Mouse (Mus musculus) liver, embryonic 15.5 days (tissue): ENCODE measurements around the gene Zfp174. TPM values are rescaled to one million over a fixed set of nuclear protein-coding genes. Genes with fewer than 3 reads are reported as not detected.

Source experiments
- ATAC-seq: fragments of 200-750 bp; cut with Nextera tagmentation; 2 replicates; pipeline ENCODE4 v1.8.0; 2017; ENCODE audit warnings: moderate number of reproducible peaks, mild to moderate bottlenecking, moderate library complexity; ENCODE audit not compliant: insufficient read depth
- H3K27ac ChIP-seq: fragments of 300-500 bp; sonication (generic); replicated peaks from 2 replicates; pipeline ENCODE4 v1.5.1; 2015; ENCODE audit warnings: mild to moderate bottlenecking, inconsistent platforms
- H3K27me3 ChIP-seq: fragments of 300-500 bp; sonication (generic); 2 replicates; pipeline ENCODE4 v1.6.1; 2015; ENCODE audit warnings: mild to moderate bottlenecking, inconsistent platforms
- H3K36me3 ChIP-seq: fragments of 300-500 bp; sonication (generic); replicated peaks from 2 replicates; pipeline ENCODE4 v1.6.1; 2015; ENCODE audit warnings: moderate library complexity, mild to moderate bottlenecking, inconsistent platforms
- H3K4me1 ChIP-seq: fragments of 300-500 bp; sonication (generic); replicated peaks from 2 replicates; pipeline ENCODE4 v1.6.1; 2015; ENCODE audit warnings: inconsistent platforms
- H3K4me2 ChIP-seq: fragments of 300-500 bp; sonication (generic); 2 replicates; pipeline ENCODE4 v1.6.1; 2015; ENCODE audit warnings: moderate library complexity, mild to moderate bottlenecking, inconsistent platforms
- H3K4me3 ChIP-seq: fragments of 300-500 bp; sonication (generic); replicated peaks from 2 replicates; pipeline ENCODE4 v1.5.1; 2015; ENCODE audit warnings: mild to moderate bottlenecking, inconsistent platforms
- H3K9ac ChIP-seq: fragments of 300-500 bp; sonication (generic); 2 replicates; pipeline ENCODE4 v1.6.1; 2015; ENCODE audit warnings: moderate library complexity, mild to moderate bottlenecking, inconsistent platforms
- H3K9me3 ChIP-seq: fragments of 300-500 bp; sonication (generic); replicated peaks from 2 replicates; pipeline ENCODE4 v1.6.1; 2016; ENCODE audit warnings: inconsistent platforms
- WGBS: fragments of 180-500 bp; shearing (Covaris S2); methylation state at CpG from one replicate; pipeline ENCODE4 v1.1.7; 2015; ENCODE audit warnings: mixed read lengths; ENCODE audit not compliant: insufficient replicate concordance; 5-methylcytosine and 5-hydroxymethylcytosine counted together
- polyA plus RNA-seq: library from polyadenylated mRNA; unstranded; fragments of >200 nt; fragmentation: Nextera tagmentation; extraction: Ambion mirVana; gene quantifications from 2 replicates; pipeline ENCODE4 v1.2.1, GENCODE M21; 2015

The Zfp174 gene
- polyA plus RNA-seq, 1 experiment from 2014 or later, result 0.24 TPM

DNA sequence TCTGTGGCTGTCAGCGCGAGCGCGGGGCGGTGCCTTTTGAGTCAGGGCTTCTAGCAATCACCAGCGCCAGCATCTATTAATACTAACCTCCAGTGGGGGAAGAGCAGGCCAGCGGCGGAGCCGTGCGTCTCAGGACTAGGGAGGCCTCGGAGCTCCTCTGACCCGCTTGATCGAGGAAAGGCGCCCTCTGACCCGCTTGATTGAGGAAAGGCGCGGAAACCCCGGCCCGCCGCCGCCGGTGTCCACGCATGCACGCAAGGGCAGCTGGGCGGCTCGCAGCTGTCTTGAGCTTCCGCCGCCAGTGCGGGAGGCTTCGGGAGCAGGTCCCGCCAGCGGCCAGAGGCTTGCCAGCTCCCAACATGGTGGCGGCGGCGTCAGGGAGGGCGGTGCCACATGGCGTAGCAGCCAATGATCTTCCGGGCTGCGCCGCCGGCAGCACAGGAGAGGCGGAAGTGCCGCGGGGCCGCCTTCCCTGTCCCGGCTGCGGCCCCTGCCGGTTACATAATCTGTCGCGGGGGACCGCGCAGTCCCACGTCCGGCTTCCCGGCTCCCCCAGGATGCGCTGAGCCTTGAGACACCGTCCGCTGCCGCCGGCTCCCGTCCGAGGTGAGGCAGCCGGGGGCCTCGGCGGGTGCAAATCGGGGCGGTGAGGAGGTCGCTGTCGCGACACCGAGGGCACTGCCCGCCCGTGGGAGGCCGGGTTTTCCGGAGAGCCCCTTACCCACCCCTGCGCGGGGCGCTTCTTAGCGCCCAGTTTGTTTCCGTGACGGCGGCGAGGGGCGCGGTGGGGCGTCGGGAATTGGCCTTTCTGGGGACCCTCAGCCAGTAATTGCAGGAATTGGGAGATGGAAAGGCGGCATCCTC lies 37.4 kb downstream of the Zfp174 start, which contains the start of the genes Zfp597 and Gm20695:
Gene Zfp597 (minus strand): TSS at position 361 of the 864 bp plus-strand sequence.
Gene Gm20695 (plus strand): TSS at position 448 of the 864 bp plus-strand sequence.
- Histone ChIP-seq H3K4me2 (peak within 1 kb of the TSS; percentile 89), H3K4me1 (peaks cover 27% of the 10 kb centered on the region), H3K9ac (peak within 1 kb of the TSS; percentile 96), H3K36me3 (peaks cover 11% of the 10 kb centered on the region; the same call in 1 of the 2 replicates), H3K27me3 (no peaks in the 10 kb centered on the region), H3K27ac (peak within 1 kb of the TSS; percentile 88), H3K4me3 (peak within 1 kb of the TSS; percentile 97), H3K9me3 (no peaks in the 10 kb centered on the region)
- ATAC-seq, result peak; percentile 98
- under 1% methylated on average over 88 of the region's 88 CpGs for WGBS

DNA sequence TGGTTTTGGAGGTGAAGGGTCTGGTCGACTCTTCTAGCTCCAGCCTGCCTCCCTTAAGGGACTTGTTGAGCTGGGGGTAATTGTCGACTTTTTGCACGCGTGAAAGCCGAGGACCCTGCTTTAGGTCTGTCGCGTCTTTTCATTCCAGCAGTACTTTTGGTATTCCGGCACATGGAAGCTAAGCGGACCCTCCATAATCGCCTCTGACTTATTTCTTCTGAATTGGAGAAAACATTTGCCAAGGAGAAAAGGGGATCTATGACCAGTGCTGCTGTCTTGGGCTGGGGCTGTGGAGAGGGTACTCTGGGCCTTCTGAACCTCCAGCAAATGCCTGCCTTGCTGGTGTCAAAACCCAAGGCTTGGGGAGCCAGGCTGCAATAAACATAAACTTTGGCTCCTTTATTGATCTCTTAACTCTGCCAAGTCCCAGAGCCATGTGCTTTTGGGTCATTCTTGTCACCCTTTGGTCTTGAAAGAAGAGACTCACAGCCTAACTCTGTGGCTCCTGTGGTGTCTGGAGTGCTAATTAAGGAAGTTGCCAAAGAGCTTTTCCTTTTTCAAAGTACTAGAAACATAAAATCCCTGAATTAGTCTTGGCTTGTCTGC lies 38.1 kb downstream of the Zfp174 start:
- Histone ChIP-seq H3K4me3 (peak overlapping the region; percentile 97), H3K27me3 (no peaks in the 10 kb centered on the region), H3K27ac (peak overlapping the region; percentile 88), H3K4me2 (peak overlapping the region; percentile 89), H3K4me1 (peaks cover 27% of the 10 kb centered on the region), H3K36me3 (0 out of 2 replicates have a peak, but pooled peaks cover 7% of the 10 kb centered on the region), H3K9ac (peak overlapping the region; percentile 96), H3K9me3 (no peaks in the 10 kb centered on the region)
- WGBS, result 3% methylated on average over 10 of the region's 10 CpGs
- ATAC-seq, result no peak

DNA sequence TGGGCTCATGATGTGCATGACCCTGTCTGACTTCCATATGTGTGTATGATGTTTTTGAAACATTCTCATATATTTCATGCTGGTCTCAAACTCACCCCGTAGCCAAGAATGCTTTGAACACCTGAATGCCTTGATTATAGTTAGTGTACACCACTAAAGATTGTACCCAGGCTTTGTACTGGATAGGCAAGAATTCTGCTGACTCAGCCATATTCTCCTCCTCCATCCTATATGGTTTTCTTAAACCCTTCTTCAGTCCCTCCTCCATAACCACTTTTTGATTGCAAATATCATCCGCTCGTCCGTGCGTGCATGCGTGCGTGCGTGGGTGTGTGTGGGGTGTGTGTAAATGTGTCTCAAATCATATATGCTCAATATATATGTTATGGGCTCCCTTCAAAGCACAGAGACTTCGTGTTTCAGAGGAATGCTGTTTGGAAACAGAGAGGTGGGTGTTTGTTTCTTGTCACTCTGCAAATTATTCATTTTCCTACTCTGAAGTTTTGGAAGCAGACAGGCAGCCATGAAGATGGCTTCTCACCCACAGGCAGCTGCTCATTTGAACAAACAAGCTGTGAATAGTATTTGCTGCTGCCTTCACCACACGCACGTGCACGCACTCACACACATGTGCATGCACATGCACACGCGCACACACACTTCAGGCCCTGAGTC lies 44.7 kb downstream of the Zfp174 start:
- H3K27me3 ChIP-seq, result no peaks in the 10 kb centered on the region
- 88% methylated on average over 14 of the region's 14 CpGs for WGBS
- H3K36me3 ChIP-seq, result peaks cover 3% of the 10 kb centered on the region; the same call in 1 of the 2 replicates
- H3K27ac ChIP-seq, result no peak overlapping the region
- no peak overlapping the region for H3K9ac ChIP-seq
- H3K4me2 ChIP-seq, result no peak overlapping the region
- peaks cover 26% of the 10 kb centered on the region for H3K4me1 ChIP-seq
- no peak overlapping the region for H3K4me3 ChIP-seq
- no peaks in the 10 kb centered on the region for H3K9me3 ChIP-seq
- no peak for ATAC-seq

DNA sequence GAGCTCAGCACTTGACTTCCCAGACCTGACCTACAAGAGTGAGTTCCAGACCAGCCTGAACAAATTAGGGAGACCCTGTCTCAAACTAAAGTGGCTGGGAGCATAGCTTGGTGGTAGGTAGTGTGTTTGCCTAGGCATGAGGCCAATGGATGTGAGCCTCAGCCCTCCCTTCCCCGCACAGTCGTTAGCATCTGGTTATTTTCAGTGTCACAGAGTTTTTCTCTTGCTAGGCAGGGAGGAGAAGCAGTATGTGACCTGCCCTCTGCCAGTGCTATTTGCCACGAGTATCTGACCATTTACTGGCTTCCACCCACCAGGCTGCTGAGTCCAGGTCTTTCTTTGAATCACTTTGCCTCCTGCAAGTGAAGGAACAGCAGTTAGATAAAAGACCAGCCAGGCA lies 46.7 kb downstream of the Zfp174 start:
- H3K9ac ChIP-seq, result no peak overlapping the region
- no peaks in the 10 kb centered on the region for H3K27me3 ChIP-seq
- no peak overlapping the region; the same call in 1 of the 2 replicates for H3K4me2 ChIP-seq
- H3K9me3 ChIP-seq, result no peaks in the 10 kb centered on the region
- WGBS, result 47% methylated on average over 3 of the region's 3 CpGs
- peaks cover 23% of the 10 kb centered on the region for H3K36me3 ChIP-seq
- H3K27ac ChIP-seq, result peak overlapping the region; percentile 19; the same call in 1 of the 2 replicates
- peaks cover 22% of the 10 kb centered on the region for H3K4me1 ChIP-seq
- H3K4me3 ChIP-seq, result no peak overlapping the region
- no peak for ATAC-seq

DNA sequence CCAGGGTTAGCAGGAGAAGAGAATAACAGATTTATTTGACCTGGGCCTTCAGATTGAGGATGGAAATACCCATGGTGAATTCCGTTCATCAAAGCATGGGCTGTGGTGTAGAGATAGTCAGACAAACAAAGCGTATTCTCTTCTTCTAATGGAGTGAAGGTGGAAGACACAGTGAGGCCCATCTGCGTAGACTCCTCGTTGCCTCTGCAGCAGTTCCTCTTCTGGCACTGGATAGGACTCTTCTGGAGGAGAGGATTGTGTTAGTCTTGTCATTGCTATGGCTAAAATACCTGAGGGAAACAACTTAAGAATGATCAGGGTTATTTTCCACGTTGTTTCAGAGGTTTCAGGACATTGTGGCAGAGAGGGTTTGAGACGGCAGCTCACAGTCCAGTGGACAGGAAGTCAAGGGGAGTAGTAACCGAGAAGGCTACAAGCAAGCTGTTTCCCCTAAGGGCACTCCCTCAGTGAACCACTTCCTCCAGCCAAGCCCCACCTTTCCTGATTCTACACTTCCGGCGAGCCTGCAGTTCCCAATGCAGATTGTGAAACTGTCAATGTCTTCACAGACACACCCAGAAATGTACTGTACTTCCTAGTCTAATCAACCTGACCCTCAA lies 48.2 kb downstream of the Zfp174 start:
- Histone ChIP-seq H3K4me1 (peaks cover 22% of the 10 kb centered on the region), H3K36me3 (peaks cover 38% of the 10 kb centered on the region), H3K4me3 (peak overlapping the region; percentile 2; the same call in 1 of the 2 replicates), H3K27ac (peak overlapping the region; percentile 35), H3K27me3 (no peaks in the 10 kb centered on the region), H3K4me2 (peak overlapping the region; percentile 21), H3K9ac (no peak overlapping the region), H3K9me3 (no peaks in the 10 kb centered on the region)
- 18% methylated on average over 9 of the region's 9 CpGs for WGBS
- ATAC-seq, result peak; percentile 60

DNA sequence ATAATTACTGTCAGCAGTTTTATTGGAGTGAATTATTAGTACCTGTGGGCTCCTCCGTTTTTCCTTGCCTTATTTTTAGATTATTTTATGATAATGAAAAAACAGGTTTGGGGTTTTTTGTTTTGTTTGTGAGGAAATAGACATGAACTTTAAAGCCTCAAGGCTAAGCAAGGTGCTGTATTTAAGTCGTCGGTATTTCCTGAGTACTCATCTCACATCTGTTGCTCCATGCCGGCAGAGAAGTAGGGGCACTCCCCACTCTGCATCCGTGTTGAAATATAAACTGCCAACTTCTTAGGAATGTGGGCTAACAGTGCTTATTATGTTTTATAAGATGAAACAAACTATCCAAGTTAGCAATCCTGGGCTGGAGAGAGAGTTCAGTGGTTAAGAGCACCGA lies 49.0 kb downstream of the Zfp174 start:
- no peak overlapping the region for H3K27ac ChIP-seq
- H3K4me2 ChIP-seq, result no peak overlapping the region
- ATAC-seq, result no peak
- H3K4me3 ChIP-seq, result no peak overlapping the region
- no peaks in the 10 kb centered on the region for H3K9me3 ChIP-seq
- H3K4me1 ChIP-seq, result peaks cover 22% of the 10 kb centered on the region
- 70% methylated on average over 6 of the region's 6 CpGs for WGBS
- no peak overlapping the region for H3K9ac ChIP-seq
- H3K36me3 ChIP-seq, result peaks cover 46% of the 10 kb centered on the region
- H3K27me3 ChIP-seq, result no peaks in the 10 kb centered on the region

DNA sequence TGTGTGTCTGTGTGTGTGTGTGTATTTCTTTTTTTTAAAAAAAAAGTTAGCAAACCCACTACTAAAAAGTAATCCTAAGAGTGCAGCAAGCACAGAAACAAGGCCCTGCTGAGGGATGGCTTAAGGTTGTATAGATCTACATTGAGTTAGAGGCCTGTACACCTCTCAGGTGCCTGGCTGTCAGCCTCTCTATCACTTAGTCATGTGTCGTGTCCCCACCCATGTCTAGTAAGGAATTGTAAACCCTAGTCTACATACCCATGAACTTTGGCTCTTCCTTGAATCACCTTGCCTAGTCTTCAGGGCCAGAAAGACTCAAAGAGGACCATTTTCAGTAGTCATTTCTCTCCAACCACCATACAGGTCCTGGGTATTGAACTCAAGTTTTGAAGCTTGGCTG lies 49.5 kb downstream of the Zfp174 start:
- H3K36me3 ChIP-seq, result peaks cover 51% of the 10 kb centered on the region
- no peak overlapping the region for H3K9ac ChIP-seq
- H3K4me2 ChIP-seq, result no peak overlapping the region
- H3K27ac ChIP-seq, result no peak overlapping the region
- H3K9me3 ChIP-seq, result no peaks in the 10 kb centered on the region
- no peak for ATAC-seq
- no peaks in the 10 kb centered on the region for H3K27me3 ChIP-seq
- peaks cover 22% of the 10 kb centered on the region for H3K4me1 ChIP-seq
- no peak overlapping the region for H3K4me3 ChIP-seq
- 74% methylated on average over 1 of the region's 1 CpGs for WGBS

DNA sequence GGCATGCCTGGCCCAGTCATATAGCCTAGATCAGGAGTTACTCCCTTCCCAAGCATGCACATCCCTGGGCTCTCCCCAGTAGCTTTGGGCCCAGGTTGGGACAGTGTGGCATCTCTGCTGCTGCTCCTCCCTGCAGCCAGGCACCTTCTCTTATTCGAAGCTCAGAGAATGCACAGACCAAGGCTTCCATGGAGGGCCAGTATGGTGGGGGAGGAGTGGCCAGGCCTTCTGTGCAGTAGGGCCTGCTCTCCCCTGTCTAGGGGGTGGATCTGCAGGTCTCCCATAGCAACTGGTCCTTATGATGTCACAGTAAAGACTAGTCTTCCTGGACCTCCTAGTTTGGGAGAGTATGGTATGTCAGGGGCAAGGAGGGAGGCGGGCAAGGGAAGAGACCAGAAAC lies 60.4 kb downstream of the Zfp174 start:
- H3K4me3 ChIP-seq, result no peak overlapping the region
- no peaks in the 10 kb centered on the region for H3K9me3 ChIP-seq
- H3K4me2 ChIP-seq, result no peak overlapping the region
- 63% methylated on average over 2 of the region's 2 CpGs for WGBS
- peaks cover 44% of the 10 kb centered on the region for H3K36me3 ChIP-seq
- peaks cover 24% of the 10 kb centered on the region for H3K4me1 ChIP-seq
- H3K27me3 ChIP-seq, result no peaks in the 10 kb centered on the region
- no peak overlapping the region for H3K27ac ChIP-seq
- no peak overlapping the region for H3K9ac ChIP-seq
- ATAC-seq, result no peak
